Mouse (Mus musculus): ENCODE data around the gene Vmn1r76. TPM values are rescaled to one million over a fixed set of nuclear protein-coding genes. Genes with fewer than 3 reads are reported as not detected.

Gene Vmn1r76
- polyA plus RNA-seq (2015; fragmentation: Nextera tagmentation; extraction: Ambion mirVana): not detected in 2 replicates

GRCm38 (mm10) chr7:11938113-11938512, at the start of gene Vmn1r76:
Gene Vmn1r76, minus strand, starts transcription at chr7:11938213.
- H3K4me1 ChIP-seq (replicated peaks): no peaks in the 10 kb centered on the region
- H3K27me3 ChIP-seq: no peaks in the 10 kb centered on the region
- H3K36me3 ChIP-seq: no peaks in the 10 kb centered on the region
- peaks cover 32% of the 10 kb centered on the region for H3K9me3 ChIP-seq
- H3K4me3 ChIP-seq (replicated peaks): no peak within 1 kb of the TSS
- H3K4me2 ChIP-seq (replicated peaks): no peak within 1 kb of the TSS
- no peak within 1 kb of the TSS for H3K27ac ChIP-seq
- no peak for ATAC-seq
- no peak within 1 kb of the TSS for H3K9ac ChIP-seq (replicated peaks)

- H3K9me3 ChIP-seq: peaks cover 26% of the 10 kb centered on the region
- H3K9ac ChIP-seq (replicated peaks): no peak overlapping the region
Measured at GRCm38 (mm10) chr7:11972611-11973010, 34.6 kb upstream of the Vmn1r76 start.

GRCm38 (mm10) chr7:11947991-11948390, 10.0 kb upstream of the Vmn1r76 start:
- 76% methylated on average over 3 of the region's 3 CpGs for WGBS
- H3K4me3 ChIP-seq (replicated peaks): no peak overlapping the region
- no peak overlapping the region for H3K9ac ChIP-seq (replicated peaks)
- no peaks in the 10 kb centered on the region for H3K36me3 ChIP-seq
- ATAC-seq: no peak
- no peaks in the 10 kb centered on the region for H3K4me1 ChIP-seq (replicated peaks)
- peaks cover 26% of the 10 kb centered on the region for H3K9me3 ChIP-seq
- H3K4me2 ChIP-seq (replicated peaks): no peak overlapping the region
- no peak overlapping the region for H3K27ac ChIP-seq
- no peaks in the 10 kb centered on the region for H3K27me3 ChIP-seq

More at GRCm38 (mm10) chr7:11972611-11973010, 34.6 kb upstream of the Vmn1r76 start:
- Histone ChIP-seq H3K4me2 (replicated peaks) (no peak overlapping the region), H3K36me3 (no peaks in the 10 kb centered on the region), H3K4me3 (replicated peaks) (no peak overlapping the region), H3K4me1 (replicated peaks) (no peaks in the 10 kb centered on the region), H3K27ac (no peak overlapping the region), H3K27me3 (no peaks in the 10 kb centered on the region)
- no peak for ATAC-seq

- no peak for ATAC-seq
- Histone ChIP-seq H3K36me3 (no peaks in the 10 kb centered on the region), H3K27ac (no peak within 1 kb of the TSS), H3K9ac (replicated peaks) (no peak within 1 kb of the TSS), H3K4me1 (replicated peaks) (no peaks in the 10 kb centered on the region), H3K9me3 (peaks cover 14% of the 10 kb centered on the region; the same call in 1 of the 2 replicates), H3K4me2 (replicated peaks) (no peak within 1 kb of the TSS), H3K27me3 (no peaks in the 10 kb centered on the region), H3K4me3 (replicated peaks) (no peak within 1 kb of the TSS)
Measured at GRCm38 (mm10) chr7:11874330-11874729, 63.7 kb downstream of the Vmn1r76 start, which contains the start of gene Vmn1r75. Gene Vmn1r75, plus strand, starts transcription at chr7:11874630.

Other genes with a start within 250 kb of the Vmn1r76 start
- not detected in 2 replicates for gene Vmn1r73, start 207.9 kb downstream of the Vmn1r76 start, polyA plus RNA-seq (2015; fragmentation: Nextera tagmentation; extraction: Ambion mirVana)
- not detected in 2 replicates for gene Vmn1r74, start 104.2 kb downstream of the Vmn1r76 start, polyA plus RNA-seq (2015; fragmentation: Nextera tagmentation; extraction: Ambion mirVana)
- not detected in 2 replicates for gene Vmn1r75, start 63.6 kb downstream of the Vmn1r76 start, polyA plus RNA-seq (2015; fragmentation: Nextera tagmentation; extraction: Ambion mirVana)
- not detected in 2 replicates for gene Vmn1r77, start 98.5 kb upstream of the Vmn1r76 start, polyA plus RNA-seq (2015; fragmentation: Nextera tagmentation; extraction: Ambion mirVana)
- not detected in 2 replicates for gene Vmn1r78, start 212.0 kb upstream of the Vmn1r76 start, polyA plus RNA-seq (2015; fragmentation: Nextera tagmentation; extraction: Ambion mirVana)
- not detected in 2 replicates for gene Vmn1r79, start 233.1 kb upstream of the Vmn1r76 start, polyA plus RNA-seq (2015; fragmentation: Nextera tagmentation; extraction: Ambion mirVana)